Mouse (Mus musculus): ENCODE results near the gene Vmn1r47.
"Not testable (repeated sequence)": the region's sequence is repeated elsewhere in the genome, so short reads cannot be mapped to it uniquely, and the experiment has no call there.

Gene Vmn1r47

GRCm38 (mm10) chr6:90015847-90016246 is at the start of gene Vmn1r47:
TSS of gene Vmn1r47 (plus strand) at chr6:90016147.
- not testable (repeated sequence) for DNase-seq

GRCm38 (mm10) chr6:89966341-89966740 is 49.6 kb upstream of the Vmn1r47 start:
- DNase-seq = no peak

DNA sequence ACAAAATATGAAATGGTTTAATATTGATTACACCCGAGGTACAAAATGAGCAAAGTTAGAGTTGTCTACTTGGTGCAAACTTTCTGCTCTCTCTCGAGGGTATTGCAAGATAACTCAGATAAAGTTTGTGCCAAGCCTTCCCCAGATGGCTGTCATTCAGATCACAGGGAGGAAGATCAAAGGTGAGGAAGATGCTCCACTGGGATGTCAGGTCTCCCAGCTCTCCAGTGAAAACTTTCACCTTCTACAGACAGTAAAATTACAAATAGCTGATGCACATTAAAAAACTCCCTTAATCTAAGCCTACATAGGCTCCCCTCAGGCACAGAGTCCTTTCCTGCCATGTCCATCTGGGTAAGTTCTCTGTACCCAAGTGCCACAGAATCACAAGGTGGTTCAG is 46.9 kb upstream of the Vmn1r47 start, which contains the start of gene Vmn1r46:
Gene Vmn1r46, plus strand, starts transcription at position 301 of the 400 bp plus-strand sequence.
- DNase-seq = no peak

DNA sequence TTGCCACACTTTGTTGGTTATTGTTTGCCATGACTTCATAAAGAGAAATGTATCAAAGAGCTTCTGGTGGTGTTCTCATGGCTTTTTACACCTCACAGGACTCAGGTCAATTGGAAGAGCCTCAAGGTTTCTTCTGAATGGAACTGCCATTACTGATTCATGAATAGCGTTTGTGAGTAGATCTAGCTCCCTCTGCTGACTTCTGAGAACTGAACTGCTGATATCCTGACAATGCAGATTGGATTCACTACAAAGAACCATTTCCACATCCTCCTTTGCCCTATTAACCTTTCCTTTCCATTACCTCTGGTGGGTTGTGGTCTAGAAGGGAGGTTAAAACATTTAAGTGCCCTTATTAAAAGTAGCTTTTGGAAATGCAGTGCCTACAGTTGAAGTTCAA is 30.0 kb upstream of the Vmn1r47 start:
- DNase-seq = no peak

GRCm38 (mm10) chr6:90036741-90037140 is 20.8 kb downstream of the Vmn1r47 start, which contains the start of gene Vmn1r48:
TSS of gene Vmn1r48 (minus strand) at chr6:90036841.
- DNase-seq = not testable (repeated sequence)
